Mouse (Mus musculus) stomach, embryonic 15.5 days (tissue): ENCODE measurements at regions not wholly inside any gene's neighbourhood (a gene's known extent, or its start where the extent isn't known, plus 50 kb on each side); places are given as distances from the start of the nearest gene placed in this dataset.

Source experiments
- ATAC-seq: fragments of 200-750 bp; cut with Nextera tagmentation; 2 replicates; pipeline ENCODE4 v1.8.0; 2017; ENCODE audit warnings: low read depth, moderate number of reproducible peaks, moderate TSS enrichment; ENCODE audit not compliant: insufficient read depth, low FRiP score
- H3K27ac ChIP-seq: fragments of 300-500 bp; sonication (generic); 2 replicates; pipeline ENCODE4 v1.5.1; 2015; ENCODE audit warnings: mild to moderate bottlenecking, inconsistent platforms
- H3K27me3 ChIP-seq: fragments of 300-500 bp; sonication (generic); replicated peaks from 2 replicates; pipeline ENCODE4 v1.6.1; 2015; ENCODE audit warnings: inconsistent platforms
- H3K36me3 ChIP-seq: fragments of 300-500 bp; sonication (generic); 2 replicates; pipeline ENCODE4 v1.6.1; 2015; ENCODE audit warnings: inconsistent platforms
- H3K4me1 ChIP-seq: fragments of 300-500 bp; sonication (generic); 2 replicates; pipeline ENCODE4 v1.6.1; 2015; ENCODE audit warnings: inconsistent platforms
- H3K4me2 ChIP-seq: fragments of 300-500 bp; sonication (generic); 2 replicates; pipeline ENCODE4 v1.6.1; 2015; ENCODE audit warnings: mild to moderate bottlenecking, inconsistent platforms
- H3K4me3 ChIP-seq: fragments of 300-500 bp; sonication (generic); replicated peaks from 2 replicates; pipeline ENCODE4 v1.5.1; 2015; ENCODE audit warnings: inconsistent platforms
- H3K9ac ChIP-seq: fragments of 300-500 bp; sonication (generic); 2 replicates; pipeline ENCODE4 v1.6.1; 2015; ENCODE audit warnings: inconsistent platforms
- H3K9me3 ChIP-seq: fragments of 300-500 bp; sonication (generic); 2 replicates; pipeline ENCODE4 v1.6.1; 2016; ENCODE audit warnings: inconsistent platforms
- WGBS: fragments of 180-500 bp; shearing (Covaris S2); methylation state at CpG from one replicate; pipeline ENCODE4 v1.1.7; 2015; 5-methylcytosine and 5-hydroxymethylcytosine counted together

DNA sequence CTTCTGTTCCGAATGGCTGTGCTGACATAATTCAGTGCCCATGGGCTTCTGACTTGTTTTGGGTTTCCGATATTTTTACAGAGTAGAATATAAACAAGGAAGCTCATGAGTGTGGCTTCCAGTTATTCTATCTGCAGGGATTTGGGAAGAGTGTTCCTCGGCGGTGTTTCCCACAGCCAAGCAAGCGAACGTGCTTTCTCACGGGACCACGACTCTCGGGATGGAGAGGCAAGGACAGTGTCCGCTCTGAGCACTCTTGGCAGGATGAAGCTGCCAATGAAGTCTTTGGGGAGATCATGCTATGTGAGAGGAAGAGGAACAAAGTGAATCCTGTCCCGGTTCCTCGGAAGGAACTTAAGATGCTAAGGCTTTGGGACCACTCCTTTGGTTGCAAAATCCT, 318.2 kb downstream of the Gm10295 start:
- Histone ChIP-seq H3K4me1 (0 out of 2 replicates have a peak, but pooled peaks cover 4% of the 10 kb centered on the region), H3K36me3 (no peaks in the 10 kb centered on the region), H3K27ac (no peak overlapping the region), H3K9ac (no peak overlapping the region), H3K27me3 (no peaks in the 10 kb centered on the region), H3K4me3 (no peak overlapping the region), H3K9me3 (no peaks in the 10 kb centered on the region), H3K4me2 (no peak overlapping the region)
- 64% methylated on average over 12 of the region's 12 CpGs for WGBS
- no peak for ATAC-seq

GRCm38 (mm10) chr7:71023946-71024610, 327.2 kb downstream of the Gm10295 start:
- no peaks in the 10 kb centered on the region for H3K9me3 ChIP-seq
- ATAC-seq, result no peak
- H3K4me2 ChIP-seq, result peak overlapping the region; percentile 61
- H3K27me3 ChIP-seq, result no peaks in the 10 kb centered on the region
- no peak overlapping the region for H3K9ac ChIP-seq
- peak overlapping the region; percentile 26 for H3K4me3 ChIP-seq
- H3K4me1 ChIP-seq, result peaks cover 14% of the 10 kb centered on the region
- 9% methylated on average over 9 of the region's 9 CpGs for WGBS
- H3K36me3 ChIP-seq, result no peaks in the 10 kb centered on the region
- H3K27ac ChIP-seq, result no peak overlapping the region

GRCm38 (mm10) chr7:71023253-71023945, 327.9 kb downstream of the Gm10295 start:
- H3K9ac ChIP-seq, result 0 out of 2 replicates have a peak overlapping the region, but pooled peaks have one; percentile 29
- peak; percentile 27; the same call in 1 of the 2 replicates for ATAC-seq

More at GRCm38 (mm10) chr7:71023253-71023945, 327.9 kb downstream of the Gm10295 start:
- Histone ChIP-seq H3K9me3 (no peaks in the 10 kb centered on the region), H3K27ac (no peak overlapping the region), H3K4me3 (peak overlapping the region; percentile 26), H3K4me1 (peaks cover 14% of the 10 kb centered on the region), H3K4me2 (peak overlapping the region; percentile 61), H3K27me3 (no peaks in the 10 kb centered on the region), H3K36me3 (no peaks in the 10 kb centered on the region)
- WGBS, result 8% methylated on average over 16 of the region's 16 CpGs
